Mouse (Mus musculus) hindbrain, postnatal 0 days (tissue): ENCODE results near the gene Phldb2. TPM values are rescaled to one million over a fixed set of nuclear protein-coding genes. Genes with fewer than 3 reads are reported as not detected.
A peak's percentile ranks its signal among the peaks of the same experiment; 100 is the strongest.

Experiments used
- ATAC-seq: fragments of 200-750 bp; cut with Nextera tagmentation; 2 replicates; pipeline ENCODE4 v1.8.0; 2017; ENCODE audit warnings: mild to moderate bottlenecking, moderate TSS enrichment, moderate library complexity
- DNase-seq: peaks from one replicate; pipeline ENCODE4 v3.0.0-alpha.2; 2015; ENCODE audit warnings: low spot score
- H3K27ac ChIP-seq: fragments of 300-500 bp; sonication (generic); 2 replicates; pipeline ENCODE4 v1.5.1; 2014; ENCODE audit warnings: mild to moderate bottlenecking
- H3K27me3 ChIP-seq: fragments of 300-500 bp; sonication (generic); 2 replicates; pipeline ENCODE4 v1.6.1; 2014; ENCODE audit warnings: low read length, mixed read lengths; ENCODE audit not compliant: insufficient read depth
- H3K36me3 ChIP-seq: fragments of 300-500 bp; sonication (generic); 2 replicates; pipeline ENCODE4 v1.6.1; 2014; ENCODE audit warnings: low read length, mixed read lengths; ENCODE audit not compliant: insufficient read depth
- H3K4me1 ChIP-seq: fragments of 300-500 bp; sonication (generic); 2 replicates; pipeline ENCODE4 v1.6.1; 2014; ENCODE audit warnings: antibody characterized with exemption, low read length, mixed read lengths; ENCODE audit not compliant: insufficient read depth
- H3K4me2 ChIP-seq: fragments of 300-500 bp; sonication (generic); 2 replicates; pipeline ENCODE4 v1.6.1; 2014; ENCODE audit warnings: low read depth, mild to moderate bottlenecking, low read length, moderate library complexity, mixed read lengths
- H3K4me3 ChIP-seq: fragments of 300-500 bp; sonication (generic); 2 replicates; pipeline ENCODE4 v1.5.1; 2014; ENCODE audit warnings: low read length
- H3K9ac ChIP-seq: fragments of 300-500 bp; sonication (generic); replicated peaks from 2 replicates; pipeline ENCODE4 v1.6.1; 2014; ENCODE audit warnings: mild to moderate bottlenecking, low read length, moderate library complexity, mixed read lengths
- H3K9me3 ChIP-seq: fragments of 300-500 bp; sonication (generic); 2 replicates; pipeline ENCODE4 v1.6.1; 2016; ENCODE audit warnings: low read length, mixed read lengths
- CTCF ChIP-seq: IDR thresholded peaks from 2 replicates; pipeline ENCODE4 v1.5.1; 2016; ENCODE audit warnings: antibody characterized with exemption, control low read depth, low read depth
- WGBS: fragments of 180-500 bp; shearing (Covaris S2); extraction: QIAGEN DNeasy Blood & Tissue Kit; methylation state at CpG from one replicate; pipeline ENCODE4 v1.1.7; 2014; 5-methylcytosine and 5-hydroxymethylcytosine counted together
- polyA plus RNA-seq: library from polyadenylated mRNA; unstranded; fragments of >200 nt; fragmentation: Nextera tagmentation; extraction: Ambion mirVana; gene quantifications from 2 replicates; pipeline ENCODE4 v1.2.1, GENCODE M21; 2015
- total RNA-seq: library from RNA; depleted of rRNA; stranded (reverse); fragments of >200 nt; gene quantifications from 2 replicates; pipeline ENCODE4 v1.2.3, GENCODE M21; 2014

Phldb2 gene
- total and polyA plus RNA-seq, 2 experiments from 2014 or later, result 4.5 to 7.2 TPM

GRCm38 (mm10) chr16:45819911-45820310 lies 133.5 kb downstream of the Phldb2 start:
- H3K9me3 ChIP-seq, result no peaks in the 10 kb centered on the region
- DNase-seq, result no peak
- no peak for ATAC-seq
- no peak overlapping the region for H3K4me3 ChIP-seq
- no peak overlapping the region for H3K4me2 ChIP-seq
- 80% methylated on average over 4 of the region's 4 CpGs for WGBS
- no peaks in the 10 kb centered on the region for H3K27me3 ChIP-seq
- H3K9ac ChIP-seq, result no peak overlapping the region
- H3K4me1 ChIP-seq, result no peaks in the 10 kb centered on the region
- no peak overlapping the region for H3K27ac ChIP-seq
- no peak for TF ChIP-seq CTCF
- no peaks in the 10 kb centered on the region for H3K36me3 ChIP-seq

DNA sequence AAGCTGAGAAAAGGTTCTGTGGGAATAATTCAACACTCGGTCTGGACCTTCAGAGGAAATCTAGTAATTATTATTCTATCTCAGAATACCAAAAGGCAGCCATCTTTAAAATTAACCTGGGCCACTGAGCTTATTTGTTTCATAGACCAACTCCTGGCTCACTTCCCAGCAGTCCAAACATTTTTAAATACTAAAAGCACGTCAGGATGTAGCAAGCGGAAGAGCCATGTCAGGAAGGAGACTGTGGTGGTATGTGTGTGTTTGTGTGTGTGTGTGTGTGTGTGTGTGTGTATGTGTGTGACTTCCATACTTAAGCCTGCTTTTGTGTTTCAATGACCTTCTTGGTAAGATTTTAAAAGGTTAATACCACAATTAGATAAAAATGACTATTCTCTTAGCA lies 135.6 kb downstream of the Phldb2 start:
- no peak for ATAC-seq
- H3K9me3 ChIP-seq, result no peaks in the 10 kb centered on the region

GRCm38 (mm10) chr16:45816670-45817069 lies 136.7 kb downstream of the Phldb2 start:
- TF ChIP-seq CTCF, result peak; percentile 58
- H3K27me3 ChIP-seq, result no peaks in the 10 kb centered on the region
- no peak for ATAC-seq
- no peaks in the 10 kb centered on the region for H3K36me3 ChIP-seq
- no peaks in the 10 kb centered on the region for H3K9me3 ChIP-seq
- H3K27ac ChIP-seq, result no peak overlapping the region
- H3K4me2 ChIP-seq, result no peak overlapping the region
- peak; percentile 53 for DNase-seq
- H3K4me3 ChIP-seq, result no peak overlapping the region
- no peaks in the 10 kb centered on the region for H3K4me1 ChIP-seq
- no peak overlapping the region for H3K9ac ChIP-seq

More for the DNA sequence above, 135.6 kb downstream of the Phldb2 start:
- Histone ChIP-seq H3K27ac (no peak overlapping the region), H3K4me3 (no peak overlapping the region), H3K4me1 (no peaks in the 10 kb centered on the region), H3K9ac (no peak overlapping the region), H3K27me3 (no peaks in the 10 kb centered on the region), H3K36me3 (no peaks in the 10 kb centered on the region), H3K4me2 (no peak overlapping the region)
- TF ChIP-seq CTCF, result no peak
- WGBS, result 64% methylated on average over 3 of the region's 3 CpGs
- DNase-seq, result no peak

- no peak for TF ChIP-seq CTCF
- Histone ChIP-seq H3K4me3 (no peak overlapping the region), H3K36me3 (no peaks in the 10 kb centered on the region), H3K27ac (no peak overlapping the region), H3K4me1 (no peaks in the 10 kb centered on the region), H3K4me2 (no peak overlapping the region), H3K9me3 (no peaks in the 10 kb centered on the region), H3K9ac (no peak overlapping the region), H3K27me3 (no peaks in the 10 kb centered on the region)
- DNase-seq, result no peak
- no peak for ATAC-seq
- WGBS, result 71% methylated on average over 3 of the region's 3 CpGs
These were observed 138.8 kb downstream of the Phldb2 start for GRCm38 (mm10) chr16:45814611-45815010.

- Histone ChIP-seq H3K9ac (no peak overlapping the region), H3K9me3 (no peaks in the 10 kb centered on the region), H3K27ac (no peak overlapping the region), H3K4me3 (no peak overlapping the region), H3K36me3 (no peaks in the 10 kb centered on the region), H3K27me3 (no peaks in the 10 kb centered on the region), H3K4me2 (no peak overlapping the region), H3K4me1 (no peaks in the 10 kb centered on the region)
- DNase-seq (no peak), ATAC-seq (no peak)
- TF ChIP-seq CTCF, result no peak
These were observed 141.6 kb downstream of the Phldb2 start for GRCm38 (mm10) chr16:45811788-45812187.

GRCm38 (mm10) chr16:45810829-45811326 lies 142.5 kb downstream of the Phldb2 start:
- Histone ChIP-seq H3K9me3 (no peaks in the 10 kb centered on the region), H3K4me2 (no peak overlapping the region), H3K4me3 (no peak overlapping the region), H3K4me1 (no peaks in the 10 kb centered on the region), H3K27ac (no peak overlapping the region), H3K27me3 (no peaks in the 10 kb centered on the region), H3K36me3 (no peaks in the 10 kb centered on the region), H3K9ac (no peak overlapping the region)
- ATAC-seq (no peak), DNase-seq (no peak)
- TF ChIP-seq CTCF, result no peak
- WGBS, result 79% methylated on average over 6 of the region's 6 CpGs

DNA sequence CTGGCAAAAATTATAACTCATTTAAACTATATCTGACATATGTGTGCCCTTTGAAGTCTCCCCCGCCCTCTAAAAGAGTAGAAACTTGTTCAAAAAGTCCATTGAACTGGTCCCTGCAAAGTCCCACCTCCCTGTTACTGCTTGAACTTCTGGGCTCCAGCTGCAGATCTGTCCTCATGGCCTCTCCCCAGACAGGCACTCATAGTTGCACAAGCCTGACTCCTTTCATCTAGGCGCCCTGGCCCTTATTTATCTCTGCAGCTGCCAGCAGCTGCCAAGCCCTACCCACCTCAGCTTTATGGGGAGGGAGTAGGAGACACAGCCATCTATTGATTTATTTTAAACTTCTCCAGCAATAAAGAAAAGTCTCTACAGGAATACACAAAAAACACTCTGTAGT lies 143.2 kb downstream of the Phldb2 start:
- no peak for ATAC-seq
- Histone ChIP-seq H3K4me2 (no peak overlapping the region), H3K27ac (no peak overlapping the region), H3K36me3 (no peaks in the 10 kb centered on the region), H3K9me3 (no peaks in the 10 kb centered on the region), H3K4me1 (no peaks in the 10 kb centered on the region), H3K9ac (no peak overlapping the region), H3K27me3 (no peaks in the 10 kb centered on the region), H3K4me3 (no peak overlapping the region)
- no peak for DNase-seq
- no peak for TF ChIP-seq CTCF
- 73% methylated on average over 2 of the region's 2 CpGs for WGBS
